Mouse (Mus musculus) WW6 (cell line): ENCODE results near the gene Dda1.

Experiments used
- DNase-seq: peaks from one replicate; pipeline ENCODE4 v3.0.0-alpha.2; 2013; ENCODE audit warnings: low read depth, low spot score

Gene Dda1

DNA sequence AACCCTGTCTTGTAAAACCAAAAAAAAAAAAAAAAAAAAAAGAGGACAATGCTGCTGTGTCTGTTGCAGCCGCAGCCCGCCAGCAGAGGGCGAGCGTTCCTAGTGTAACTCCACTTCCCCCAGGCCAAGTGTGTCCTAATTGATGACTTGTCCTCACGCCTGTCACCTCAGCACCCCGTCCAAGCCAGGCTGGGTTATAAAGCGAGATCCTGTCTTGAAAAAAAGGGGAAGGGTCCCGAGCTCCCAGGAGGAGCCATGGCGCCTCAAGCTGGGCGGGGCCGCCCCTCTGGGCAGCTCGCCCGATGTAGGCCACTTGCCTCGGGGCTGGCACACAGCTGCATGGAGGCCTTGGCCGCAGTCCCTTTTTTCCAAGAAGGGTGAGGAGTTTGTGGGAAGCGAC is 26.0 kb downstream of the Dda1 start:
- DNase-seq, result no peak

DNA sequence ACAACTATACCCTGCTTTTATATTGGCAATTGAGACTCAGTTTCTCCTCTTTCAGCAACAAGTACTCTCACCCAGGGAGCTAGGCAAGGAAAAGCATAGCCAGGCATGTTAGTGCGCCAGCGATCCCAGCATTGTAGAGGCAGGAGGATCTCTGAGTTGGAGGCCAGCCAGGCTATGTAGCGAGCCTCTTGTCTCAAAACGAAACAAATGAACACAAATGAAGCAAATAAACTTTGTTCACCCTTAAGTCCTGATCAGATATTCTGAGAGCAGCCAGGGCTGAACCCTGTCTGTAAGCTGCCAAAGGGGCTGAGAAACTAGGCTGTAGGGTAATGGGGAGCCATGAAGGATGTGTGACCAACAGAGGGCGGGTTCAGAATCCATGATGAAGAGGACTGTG is 26.8 kb downstream of the Dda1 start:
- no peak for DNase-seq

DNA sequence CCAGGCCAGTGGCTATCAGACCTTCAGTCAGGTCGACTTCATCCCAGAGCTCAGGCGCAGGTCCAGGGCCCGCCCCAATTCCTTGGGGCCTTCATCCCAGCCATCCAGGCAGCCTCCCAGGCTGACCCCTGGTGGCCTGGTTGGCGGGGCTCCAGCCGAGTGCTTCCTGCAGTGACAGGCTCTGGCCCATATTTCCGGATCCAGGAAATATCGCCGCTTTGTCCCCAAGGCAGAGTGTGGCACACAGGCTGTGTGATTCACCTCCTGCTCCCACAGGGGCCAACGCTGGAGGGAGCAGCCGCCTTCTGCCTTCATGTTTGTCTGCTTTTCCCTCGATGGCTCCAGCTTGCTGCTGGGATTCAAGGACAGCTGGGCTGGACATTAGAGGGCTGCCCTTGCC is 27.5 kb downstream of the Dda1 start:
- no peak for DNase-seq

DNA sequence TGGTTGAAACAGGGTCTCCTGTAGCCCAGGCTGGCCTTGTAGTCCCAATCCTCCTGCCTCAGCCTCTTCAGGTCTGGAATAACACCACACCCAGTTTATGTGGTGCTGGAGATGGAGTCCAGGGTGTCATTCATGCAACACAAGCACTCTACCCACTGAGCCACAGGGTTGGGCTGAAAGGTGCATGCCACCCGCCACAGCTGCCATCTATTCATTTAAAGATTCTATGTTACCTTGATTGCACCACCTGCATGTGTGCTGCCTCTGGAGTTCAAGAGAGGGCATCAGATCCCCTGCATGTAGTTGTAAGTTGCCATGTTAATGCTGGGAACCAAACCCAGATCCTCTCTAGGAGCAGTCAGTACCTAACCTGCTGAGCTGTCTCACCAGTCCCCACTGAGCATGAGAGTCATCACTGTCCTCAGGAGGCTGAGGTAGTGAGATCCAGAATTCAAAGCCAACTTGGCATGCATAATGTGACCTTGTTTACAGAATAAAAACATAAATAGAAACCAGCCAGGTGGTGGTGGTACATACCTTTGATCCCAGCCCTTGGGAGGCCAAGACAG is 28.2 kb downstream of the Dda1 start:
- DNase-seq, result no peak

DNA sequence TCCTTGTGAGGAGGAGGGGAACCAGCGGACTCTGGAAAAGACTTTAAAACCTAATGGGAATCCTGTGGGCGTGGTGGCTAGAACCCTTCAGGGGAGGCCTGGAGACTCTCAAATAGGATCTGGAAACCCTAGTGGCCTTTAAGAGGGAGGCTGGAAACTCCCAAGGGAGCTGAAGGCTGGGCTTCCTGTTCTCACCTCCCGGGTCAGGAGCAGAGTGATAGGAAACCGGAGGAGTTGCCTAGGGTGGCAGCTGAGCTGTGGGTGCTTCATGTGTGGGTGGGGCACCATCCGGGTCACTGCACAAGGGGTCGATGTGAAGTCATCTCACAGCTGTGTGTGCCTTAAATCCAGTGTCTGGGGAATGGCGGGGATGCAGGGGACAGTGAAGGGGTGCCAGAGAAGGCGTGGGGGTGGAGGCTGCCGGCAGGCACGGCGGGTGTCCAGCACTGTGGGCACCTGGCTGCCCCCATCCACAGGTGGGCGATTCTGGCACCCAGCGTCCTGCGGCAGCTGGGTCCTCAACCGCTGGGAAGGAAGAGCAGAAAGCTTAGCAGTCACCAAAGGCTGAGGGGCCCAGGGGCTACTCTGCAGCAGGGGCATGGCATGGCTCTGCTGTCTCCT is 29.0 kb downstream of the Dda1 start:
- no peak for DNase-seq

DNA sequence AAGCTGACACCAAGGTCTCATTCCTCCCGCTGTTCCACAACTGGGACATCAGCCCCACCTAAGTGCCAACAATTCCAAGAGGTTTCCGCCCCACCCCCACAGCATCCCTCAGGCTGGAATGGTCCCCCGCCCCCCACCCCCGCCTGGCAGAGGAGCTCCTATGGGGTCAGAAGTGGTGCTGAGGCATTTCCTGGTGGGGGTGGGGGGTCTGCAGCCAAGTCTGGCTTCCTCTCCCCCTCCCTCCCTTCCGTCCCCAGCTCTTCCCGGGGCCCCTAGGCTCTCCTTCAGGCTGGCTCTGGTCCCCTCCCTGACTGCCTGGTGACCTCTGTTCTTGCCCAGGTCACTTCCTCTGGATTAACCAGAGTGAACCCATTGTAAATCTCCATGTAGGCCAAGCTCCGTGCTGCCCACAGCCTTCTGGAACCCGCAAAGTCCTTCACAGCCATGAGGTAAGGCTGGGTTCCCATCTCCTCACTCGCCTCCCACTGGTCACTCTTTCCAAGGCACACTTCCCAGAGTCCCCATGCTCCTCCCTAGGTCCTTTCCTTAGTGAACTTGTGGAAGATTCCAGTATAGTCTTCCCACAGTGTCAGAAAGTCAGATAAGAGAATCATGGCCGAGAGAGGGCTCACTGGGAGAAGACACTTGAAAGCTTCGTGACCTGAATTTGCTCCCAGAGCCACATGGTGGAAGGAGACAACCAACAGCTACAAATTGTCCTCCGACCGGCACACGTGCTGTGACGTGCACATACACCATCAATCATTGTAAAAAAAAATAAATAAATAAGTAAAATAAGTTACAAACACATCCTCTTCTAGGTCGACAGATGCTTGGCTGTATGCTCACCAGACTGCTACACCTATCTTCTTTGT is 30.1 kb downstream of the Dda1 start:
- no peak for DNase-seq

DNA sequence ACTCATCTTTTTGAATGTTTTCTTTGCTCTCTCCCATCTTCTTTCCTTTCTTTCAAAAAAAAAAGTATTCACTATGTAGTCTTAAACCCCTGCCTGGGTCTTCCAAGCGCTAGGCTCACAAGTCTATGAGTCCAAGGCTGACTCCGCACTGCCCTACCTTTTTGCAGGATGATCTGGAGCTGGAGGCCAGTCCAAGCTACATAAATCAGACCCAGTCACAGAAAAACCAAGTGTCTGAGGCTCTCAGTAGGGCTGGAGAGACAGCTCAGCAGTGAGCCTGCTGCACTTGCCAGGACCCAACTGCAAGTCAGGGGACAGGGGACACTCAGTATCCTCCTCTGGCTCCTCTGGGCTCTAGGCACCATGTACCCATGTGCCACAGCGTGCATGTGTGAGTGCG is 35.4 kb downstream of the Dda1 start:
- DNase-seq, result no peak

DNA sequence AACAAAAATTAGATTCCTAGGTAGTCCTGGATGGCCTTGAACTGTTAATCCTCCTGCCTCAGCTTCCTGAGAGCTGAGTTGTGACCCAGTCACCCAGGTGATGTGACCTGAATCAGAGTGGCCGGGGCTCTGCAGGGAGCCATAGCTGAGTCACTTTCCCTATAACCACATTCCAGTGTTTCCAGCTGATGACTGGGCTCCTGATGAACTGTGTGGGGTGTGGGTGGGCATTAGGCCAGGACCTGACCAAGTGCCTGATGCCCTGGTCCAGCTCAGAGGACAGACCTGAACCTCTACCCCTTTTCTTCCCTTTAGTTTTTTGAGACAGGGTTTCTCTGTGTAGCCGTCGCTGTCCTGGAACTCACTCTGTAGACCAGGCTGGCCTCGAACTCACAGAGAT is 36.3 kb downstream of the Dda1 start:
- DNase-seq, result no peak

DNA sequence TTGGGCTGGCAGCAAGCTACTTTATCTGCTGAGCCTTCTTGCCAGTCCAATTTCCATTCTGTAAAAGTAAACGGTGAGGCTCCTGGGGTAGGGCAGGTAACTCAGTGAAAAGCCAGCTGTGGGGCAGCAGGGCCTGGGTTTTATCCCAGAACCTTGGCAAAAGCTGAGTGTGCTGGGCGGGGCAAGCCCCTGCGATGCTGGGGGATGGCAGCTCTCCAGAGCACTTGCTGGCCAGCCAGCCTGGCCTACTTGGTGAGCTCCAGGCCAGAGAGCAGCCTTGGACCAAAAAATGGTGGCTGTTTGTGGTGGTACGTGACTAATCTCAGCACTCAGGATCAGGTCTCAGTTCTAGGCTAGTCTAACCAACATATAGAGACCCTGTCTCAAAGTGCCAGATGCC is 37.0 kb downstream of the Dda1 start:
- DNase-seq, result no peak

DNA sequence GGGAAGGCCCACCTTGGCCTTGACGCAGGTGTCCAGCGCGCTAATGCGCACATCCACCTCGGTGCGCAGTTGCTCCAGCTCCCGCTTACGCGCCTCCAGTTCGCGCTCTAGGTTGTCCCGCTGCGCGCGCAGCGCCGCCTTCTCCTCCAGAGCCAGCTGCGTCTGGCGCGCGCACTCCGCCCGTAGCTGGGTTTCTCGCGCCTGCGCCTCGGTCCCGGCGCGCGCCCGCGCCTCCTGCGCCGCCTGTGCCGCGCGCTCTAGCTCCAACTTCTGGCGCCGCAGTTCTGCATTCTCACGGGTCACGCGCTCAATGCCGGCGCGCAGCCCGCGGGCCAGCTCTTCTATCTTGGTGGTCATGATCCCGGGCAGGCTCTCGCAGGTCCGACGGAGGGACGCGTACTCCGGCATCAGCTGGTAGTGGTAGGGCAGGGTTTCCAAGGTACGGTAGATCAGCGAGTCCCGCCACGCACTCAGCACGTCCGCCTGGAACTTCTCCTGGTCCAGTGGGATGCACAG is 38.6 kb downstream of the Dda1 start:
- peak; percentile 94 for DNase-seq

DNA sequence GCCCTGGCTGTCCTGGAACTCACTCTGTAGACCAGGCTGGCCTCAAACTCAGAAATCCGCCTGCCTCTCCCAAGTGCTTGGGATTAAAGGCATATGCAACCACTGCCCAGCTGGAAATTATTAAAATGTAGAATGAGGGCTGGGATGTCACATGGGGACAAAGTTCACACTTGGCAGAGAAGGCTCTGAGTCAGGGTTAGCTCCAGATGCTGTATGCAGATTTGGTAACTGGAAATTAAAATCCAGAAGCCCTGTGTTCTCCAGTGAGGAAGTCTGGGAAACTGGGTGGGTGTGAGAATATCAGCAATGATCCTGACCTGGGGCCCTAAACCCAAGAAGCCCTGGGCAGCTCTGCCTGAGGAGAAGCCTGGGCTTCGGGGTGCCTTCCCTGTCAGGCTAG is 40.3 kb downstream of the Dda1 start:
- DNase-seq, result no peak

DNA sequence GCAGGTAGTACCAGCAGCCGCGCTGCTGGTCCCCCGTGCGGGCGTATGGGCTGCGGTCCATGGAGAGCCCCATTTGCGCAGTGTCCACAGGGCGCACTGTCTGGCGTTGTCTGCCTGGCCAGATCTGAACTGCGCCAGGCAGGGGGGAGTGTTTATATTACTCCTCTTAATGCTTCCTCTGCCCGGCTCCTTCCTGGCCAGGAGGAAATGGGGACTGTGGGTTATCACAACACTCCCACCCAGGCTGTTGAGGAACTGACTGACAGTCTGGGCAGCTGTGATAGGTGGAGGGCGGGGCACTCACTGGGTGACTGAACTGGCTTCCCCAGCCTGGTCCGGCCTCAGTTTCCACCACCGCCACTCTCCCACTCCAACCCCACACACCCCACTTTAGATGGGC is 42.6 kb downstream of the Dda1 start, which contains the start of gene Plvap:
Plvap (minus strand) TSS at position 109 of the 400 bp plus-strand sequence.
- DNase-seq, result no peak

DNA sequence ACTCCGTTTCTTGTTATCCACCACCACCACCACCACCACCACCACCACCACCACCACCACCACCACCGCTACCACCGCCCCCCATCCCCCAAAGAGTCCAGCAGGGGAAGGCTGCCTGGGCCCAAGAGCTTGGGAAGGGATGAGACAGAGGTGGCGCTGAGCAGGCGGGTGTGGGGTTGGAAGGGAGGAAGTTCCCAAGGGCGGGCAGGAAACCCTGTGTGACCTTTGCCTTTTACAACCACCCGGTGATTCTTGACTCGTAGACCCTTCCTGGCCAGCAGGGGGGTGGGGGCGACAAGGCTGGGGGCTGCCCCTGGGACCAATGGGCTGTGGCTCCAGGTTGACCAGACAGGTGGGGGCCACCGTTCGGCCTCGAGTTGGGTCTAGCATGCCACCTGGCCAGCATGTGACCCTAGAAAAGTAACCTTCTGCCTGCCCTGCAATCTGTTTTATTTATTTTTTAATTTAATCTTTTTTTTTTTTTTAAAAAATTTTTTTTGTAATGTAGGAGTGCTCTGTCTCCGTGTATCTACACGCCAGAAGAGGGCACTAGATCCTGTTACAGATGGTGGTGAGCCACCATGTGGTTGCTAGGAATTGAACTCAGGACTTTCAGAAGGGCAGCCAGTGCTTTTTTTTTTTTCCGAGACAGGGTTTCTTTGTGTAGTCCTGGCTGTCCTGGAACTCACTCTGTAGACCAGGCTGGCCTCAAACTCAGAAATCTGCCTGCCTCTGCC is 44.2 kb downstream of the Dda1 start:
- no peak for DNase-seq

DNA sequence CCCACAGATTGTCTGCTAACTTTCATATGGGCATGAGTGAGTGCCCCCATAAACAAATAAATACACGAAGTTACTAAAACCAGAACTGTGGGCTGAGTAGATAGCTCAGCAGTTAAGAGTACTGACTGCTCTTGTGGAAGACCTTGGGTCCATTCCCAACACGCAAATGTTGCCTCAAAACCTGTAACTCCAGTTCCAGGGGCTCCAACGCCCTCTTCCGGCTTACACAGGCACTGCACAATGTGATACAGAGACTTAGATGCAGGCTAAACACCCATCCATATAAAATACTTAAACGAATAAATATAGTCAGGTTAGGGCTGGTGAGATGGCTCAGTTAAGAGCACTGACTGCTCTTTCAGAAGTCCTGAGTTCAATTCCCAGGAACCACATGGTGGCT is 46.0 kb downstream of the Dda1 start:
- no peak for DNase-seq

DNA sequence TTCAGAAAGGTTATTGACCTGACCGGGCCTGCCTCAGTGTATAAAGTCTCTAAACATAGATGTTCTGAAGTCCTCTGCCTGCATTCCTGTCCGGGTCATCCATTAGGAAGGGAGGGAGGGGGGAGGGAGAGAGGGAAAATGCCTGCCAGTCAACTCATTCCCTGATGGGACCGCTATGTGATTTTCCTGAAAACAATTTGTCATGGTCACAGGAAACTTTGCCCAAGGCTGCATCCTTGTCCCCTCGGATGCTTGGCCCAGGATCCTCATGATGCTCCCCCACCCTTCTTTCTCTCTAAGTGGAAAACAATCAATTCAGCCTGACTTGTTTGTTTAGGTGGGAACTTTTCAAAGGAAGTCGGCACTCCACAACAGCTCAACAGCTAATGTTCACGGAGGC is 47.8 kb downstream of the Dda1 start:
- no peak for DNase-seq

DNA sequence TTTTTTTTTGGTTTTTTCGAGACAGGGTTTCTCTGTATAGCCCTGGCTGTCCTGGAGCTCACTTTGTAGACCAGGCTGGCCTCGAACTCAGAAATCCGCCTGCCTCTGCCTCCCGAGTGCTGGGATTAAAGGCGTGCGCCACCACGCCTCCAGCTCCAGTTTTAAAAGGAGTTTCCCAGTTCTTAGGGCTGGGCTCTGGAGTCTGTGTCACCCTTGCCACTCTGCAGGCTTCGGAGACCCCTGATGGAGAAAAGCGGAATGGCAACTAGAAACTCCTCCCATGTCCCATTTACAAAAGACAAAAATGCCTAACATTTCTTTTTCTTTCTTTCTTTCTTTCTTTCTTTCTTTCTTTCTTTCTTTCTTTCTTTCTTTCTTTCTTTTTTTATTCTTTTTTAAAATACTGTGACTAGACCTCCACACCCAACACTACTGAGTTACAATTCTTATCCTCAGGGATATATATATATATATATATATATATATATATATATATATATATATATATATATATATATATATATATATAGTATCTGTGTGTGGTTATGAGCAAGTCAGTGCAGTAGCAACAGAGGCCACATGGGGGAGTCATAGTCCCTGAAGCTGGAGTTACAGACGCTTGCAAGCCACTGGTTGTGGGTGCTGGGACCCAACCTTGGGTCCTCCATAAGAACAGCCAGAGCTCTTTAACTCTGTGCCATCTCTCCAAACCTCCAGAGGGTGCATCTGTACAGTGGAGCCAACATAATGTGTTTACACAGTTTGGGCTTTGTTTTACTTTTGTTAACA is 50.2 kb downstream of the Dda1 start:
- peak; percentile 85 for DNase-seq

DNA sequence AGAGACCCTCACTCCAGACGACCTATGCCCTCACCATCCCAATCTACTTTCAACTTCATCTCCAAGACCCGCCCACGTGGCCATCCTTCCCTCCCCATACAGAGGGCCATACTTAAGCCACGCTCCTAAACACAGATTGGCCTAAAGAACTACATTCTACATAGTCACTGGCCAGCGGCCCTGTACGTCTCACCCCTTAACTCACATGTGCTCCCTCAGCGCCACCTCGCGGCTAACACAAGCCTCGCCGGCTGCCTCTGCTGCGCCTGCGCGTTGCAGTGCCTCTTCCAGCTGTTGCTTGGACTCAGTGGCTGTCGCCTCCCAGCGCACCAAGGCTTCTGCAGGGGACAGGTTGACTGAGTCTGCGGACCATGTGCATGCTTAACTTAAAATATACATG is 52.6 kb downstream of the Dda1 start:
- DNase-seq, result peak; percentile 94

DNA sequence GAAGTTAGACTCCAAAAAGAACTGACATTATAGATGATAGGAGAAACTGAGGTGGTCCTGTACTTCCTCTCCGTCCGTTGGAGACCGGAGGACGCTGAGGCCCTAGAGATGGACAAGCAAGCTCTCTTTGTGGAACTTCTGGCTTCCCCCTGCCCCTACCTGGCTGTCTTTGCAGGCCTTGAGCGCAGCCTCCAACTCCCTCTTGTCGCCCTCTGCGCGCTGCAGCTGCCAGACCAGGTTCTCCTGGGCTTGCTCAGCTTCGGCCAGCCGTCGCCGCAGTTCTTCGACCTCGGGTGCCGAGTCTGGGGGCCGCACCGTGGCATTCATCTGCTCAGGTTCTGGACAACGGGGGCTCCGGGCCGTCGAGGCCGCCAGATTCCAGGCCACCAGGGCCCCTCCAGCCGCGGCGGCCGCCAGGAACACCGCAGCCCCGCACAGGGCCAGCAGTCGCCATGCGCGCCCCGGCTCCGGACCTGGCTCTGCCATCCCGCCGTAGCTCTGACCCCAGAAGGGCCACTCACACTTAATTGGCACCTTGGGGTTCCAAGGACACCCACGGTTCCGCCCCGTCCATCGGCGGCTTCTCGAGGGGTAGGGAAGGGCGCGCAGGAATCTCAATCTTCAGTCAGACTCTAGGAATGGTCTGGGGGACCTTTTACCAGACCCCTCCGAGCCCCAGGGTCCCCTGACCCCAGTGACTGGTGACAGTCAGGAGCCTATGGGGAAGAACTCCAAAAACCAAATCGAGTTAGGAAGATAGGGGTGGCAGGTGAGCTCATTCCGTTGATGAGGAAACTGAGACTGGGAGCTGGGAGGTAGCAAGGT is 56.4 kb downstream of the Dda1 start, which contains the start of gene Ccdc194:
Ccdc194 (minus strand) TSS at position 486 of the 825 bp plus-strand sequence.
- DNase-seq, result no peak
